Mouse (Mus musculus): ENCODE results near the gene Papss1. TPM values are rescaled to one million over a fixed set of nuclear protein-coding genes. Genes with fewer than 3 reads are reported as not detected.
A peak's percentile ranks its signal among the peaks of the same experiment; 100 is the strongest.

Papss1 gene
- total RNA-seq, 4 experiments from 2014 or later: 62.3 to 70.9 (median 65.6) TPM

- DNase-seq: no peak
Observed at GRCm38 (mm10) chr3:131586818-131587217, 22.2 kb downstream of the Papss1 start.

GRCm38 (mm10) chr3:131587959-131588358 is 23.4 kb downstream of the Papss1 start:
- no peak for DNase-seq

GRCm38 (mm10) chr3:131593143-131593798 is 28.7 kb downstream of the Papss1 start:
- DNase-seq: no peak

- DNase-seq: no peak
Observed at GRCm38 (mm10) chr3:131594361-131594760, 29.8 kb downstream of the Papss1 start.

GRCm38 (mm10) chr3:131595546-131596245 is 31.1 kb downstream of the Papss1 start:
- DNase-seq: no peak

- DNase-seq: no peak
Observed at GRCm38 (mm10) chr3:131600726-131601125, 36.2 kb downstream of the Papss1 start.

- no peak for DNase-seq
Observed at GRCm38 (mm10) chr3:131601366-131601765, 36.8 kb downstream of the Papss1 start.

- no peak for DNase-seq
Observed at GRCm38 (mm10) chr3:131602995-131603414, 38.4 kb downstream of the Papss1 start.

- no peak for DNase-seq
Observed at GRCm38 (mm10) chr3:131608112-131608511, 43.5 kb downstream of the Papss1 start.

GRCm38 (mm10) chr3:131609651-131610050 is 45.1 kb downstream of the Papss1 start:
- no peak for DNase-seq

- DNase-seq: no peak
Observed at GRCm38 (mm10) chr3:131610595-131610994, 46.0 kb downstream of the Papss1 start.

- no peak for DNase-seq
Observed at GRCm38 (mm10) chr3:131612847-131613246, 48.3 kb downstream of the Papss1 start.

- no peak for DNase-seq
Observed at GRCm38 (mm10) chr3:131614056-131614455, 49.5 kb downstream of the Papss1 start.

- DNase-seq: no peak
Observed at GRCm38 (mm10) chr3:131618580-131619338, 54.2 kb downstream of the Papss1 start.

- no peak for DNase-seq
Observed at GRCm38 (mm10) chr3:131623208-131623607, 58.6 kb downstream of the Papss1 start.

- DNase-seq: no peak
Observed at GRCm38 (mm10) chr3:131624063-131624462, 59.5 kb downstream of the Papss1 start.

- DNase-seq: no peak
Observed at GRCm38 (mm10) chr3:131627476-131627875, 62.9 kb downstream of the Papss1 start.

GRCm38 (mm10) chr3:131628265-131628664 is 63.7 kb downstream of the Papss1 start:
- no peak for DNase-seq

GRCm38 (mm10) chr3:131628931-131629330 is 64.4 kb downstream of the Papss1 start:
- DNase-seq: peak; percentile 56

GRCm38 (mm10) chr3:131630407-131631317 is 66.1 kb downstream of the Papss1 start:
- no peak for DNase-seq

- DNase-seq: no peak
Observed at GRCm38 (mm10) chr3:131631318-131631870, 66.8 kb downstream of the Papss1 start.

- DNase-seq: no peak
Observed at GRCm38 (mm10) chr3:131634091-131634490, 69.5 kb downstream of the Papss1 start.
